Mouse (Mus musculus): ENCODE data around the gene Olfr1355. TPM values are rescaled to one million over a fixed set of nuclear protein-coding genes. Genes with fewer than 3 reads are reported as not detected.
"Not testable (repeated sequence)": the region's sequence is repeated elsewhere in the genome, so short reads cannot be mapped to it uniquely, and the experiment has no call there.

The Olfr1355 gene
- total RNA-seq (2014; fragmentation: Nextera tagmentation) (not detected in 2 replicates), total RNA-seq (2017) (not detected in 2 replicates)

DNA sequence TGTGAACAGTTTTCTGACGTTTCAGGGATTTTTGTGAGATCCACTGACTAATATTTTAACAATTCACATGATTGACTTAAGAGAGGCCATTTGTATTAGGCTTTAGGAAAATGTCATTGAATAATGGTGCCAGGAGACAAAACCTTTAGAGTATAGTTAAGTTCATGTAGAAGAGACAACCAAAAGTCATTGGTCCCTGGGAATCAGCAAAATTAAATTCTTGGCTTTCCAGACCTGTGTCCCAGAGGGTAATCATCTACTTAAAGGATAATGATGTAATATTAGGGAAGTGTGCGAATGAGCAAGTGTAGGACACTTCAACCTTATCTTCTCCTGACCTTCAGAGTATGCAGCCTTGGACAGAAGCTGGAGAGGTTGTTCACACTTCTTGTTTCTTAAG is at the start of gene Olfr1355:
Gene Olfr1355, plus strand, starts transcription at position 301 of the 400 bp plus-strand sequence.
- no peak for ATAC-seq (replicated peaks; ENCODE audit: low FRiP score, low TSS enrichment, poor library complexity, severe bottlenecking)

DNA sequence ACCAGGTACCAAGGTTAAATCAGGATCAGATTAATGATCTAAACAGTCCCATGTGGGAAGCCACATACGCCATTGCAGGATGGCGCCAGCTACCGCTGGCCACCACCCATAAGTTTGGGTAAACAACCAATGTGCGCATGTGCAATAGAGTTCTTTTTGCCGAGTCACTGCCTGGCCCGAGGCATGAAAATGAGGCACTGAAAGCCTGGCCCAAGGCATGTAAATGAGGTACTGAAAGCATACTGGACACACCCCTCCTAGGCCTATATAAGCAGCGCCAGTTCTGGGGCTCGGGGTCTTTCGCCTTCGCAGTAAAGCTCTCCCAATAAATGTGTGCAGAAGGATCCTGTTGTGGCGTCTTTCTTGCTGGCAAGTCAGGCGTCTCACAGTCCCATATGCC is 34.9 kb upstream of the Olfr1355 start:
- not testable (repeated sequence) for ATAC-seq (replicated peaks; ENCODE audit: low FRiP score, low TSS enrichment, poor library complexity, severe bottlenecking)

DNA sequence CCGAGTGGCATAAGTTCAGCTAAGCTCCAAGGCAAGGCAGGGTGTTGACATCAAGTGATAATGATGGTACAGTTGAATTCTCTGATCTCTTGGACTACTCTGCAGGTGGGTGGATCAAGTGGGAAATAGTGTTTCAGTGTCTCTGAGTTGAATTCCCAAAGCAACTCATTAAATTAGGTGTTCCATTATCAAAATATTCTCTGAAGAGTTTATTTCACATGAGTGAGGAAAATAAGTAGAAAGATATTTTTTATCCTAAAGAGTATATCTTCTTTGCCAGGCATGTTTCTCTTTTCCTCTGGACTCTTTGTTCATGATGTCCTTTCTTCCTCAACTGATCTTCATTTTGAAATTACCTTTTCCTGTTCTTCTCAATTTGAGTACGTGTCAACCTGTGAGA is 23.3 kb upstream of the Olfr1355 start, which contains the start of gene Olfr1356:
Gene Olfr1356, minus strand, starts transcription at position 101 of the 400 bp plus-strand sequence.
- ATAC-seq (replicated peaks; ENCODE audit: low FRiP score, low TSS enrichment, poor library complexity, severe bottlenecking), result no peak

DNA sequence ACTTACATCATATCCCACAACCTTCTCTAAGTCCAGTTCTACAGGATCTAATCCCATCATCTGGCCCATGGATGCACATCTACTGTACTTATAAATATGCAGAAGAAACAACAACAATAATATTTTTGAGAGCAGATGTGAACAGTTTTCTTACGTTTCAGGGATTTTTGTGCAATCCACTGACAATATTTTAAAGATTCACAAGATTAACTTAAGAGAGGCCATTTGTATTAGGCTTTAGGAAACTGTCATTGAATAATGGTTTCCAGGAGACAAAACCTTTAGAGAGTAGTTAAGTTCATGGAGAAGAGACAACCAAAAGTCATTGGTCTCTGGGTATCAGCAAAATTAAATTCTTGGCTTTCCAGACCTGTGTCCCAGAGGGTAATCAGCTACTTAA is 37.5 kb downstream of the Olfr1355 start, which contains the start of gene Olfr1354:
Gene Olfr1354, plus strand, starts transcription at position 301 of the 400 bp plus-strand sequence.
- ATAC-seq (replicated peaks; ENCODE audit: low FRiP score, low TSS enrichment, poor library complexity, severe bottlenecking), result not testable (repeated sequence)

Other genes starting within 250 kb of the Olfr1355 start
- gene Casp14, start 157.2 kb upstream of the Olfr1355 start, total RNA-seq (2014; fragmentation: Nextera tagmentation), result not detected in 2 replicates
- gene Casp14, start 157.2 kb upstream of the Olfr1355 start, total RNA-seq (2017), result not detected in 2 replicates
- gene Ccdc105, start 122.5 kb upstream of the Olfr1355 start, total RNA-seq (2014; fragmentation: Nextera tagmentation), result not detected in 2 replicates
- not detected in 2 replicates for gene Ccdc105, start 122.5 kb upstream of the Olfr1355 start, total RNA-seq (2017)
- gene Slc1a6, start 95.0 kb upstream of the Olfr1355 start, total RNA-seq (2014; fragmentation: Nextera tagmentation), result not detected in 2 replicates
- gene Slc1a6, start 95.0 kb upstream of the Olfr1355 start, total RNA-seq (2017), result not detected in 2 replicates
- gene Olfr1356, start 23.4 kb upstream of the Olfr1355 start, total RNA-seq (2014; fragmentation: Nextera tagmentation), result not detected in 2 replicates
- gene Olfr1356, start 23.4 kb upstream of the Olfr1355 start, total RNA-seq (2017), result not detected in 2 replicates
- not detected in 2 replicates for gene Olfr1354, start 37.6 kb downstream of the Olfr1355 start, total RNA-seq (2014; fragmentation: Nextera tagmentation)
- gene Olfr1354, start 37.6 kb downstream of the Olfr1355 start, total RNA-seq (2017), result not detected in 2 replicates
- gene Olfr8, start 75.1 kb downstream of the Olfr1355 start, total RNA-seq (2014; fragmentation: Nextera tagmentation), result not detected in 2 replicates
- gene Olfr8, start 75.1 kb downstream of the Olfr1355 start, total RNA-seq (2017), result not detected in 2 replicates
- not detected in 2 replicates for gene Olfr1353, start 87.8 kb downstream of the Olfr1355 start, total RNA-seq (2014; fragmentation: Nextera tagmentation)
- gene Olfr1353, start 87.8 kb downstream of the Olfr1355 start, total RNA-seq (2017), result not detected in 2 replicates
- gene Olfr1352, start 105.5 kb downstream of the Olfr1355 start, total RNA-seq (2014; fragmentation: Nextera tagmentation), result not detected in 2 replicates
- not detected in 2 replicates for gene Olfr1352, start 105.5 kb downstream of the Olfr1355 start, total RNA-seq (2017)
- not detected in 2 replicates for gene Olfr1351, start 136.9 kb downstream of the Olfr1355 start, total RNA-seq (2014; fragmentation: Nextera tagmentation)
- not detected in 2 replicates for gene Olfr1351, start 136.9 kb downstream of the Olfr1355 start, total RNA-seq (2017)
- not detected in 2 replicates for gene Olfr57, start 153.2 kb downstream of the Olfr1355 start, total RNA-seq (2014; fragmentation: Nextera tagmentation)
- gene Olfr57, start 153.2 kb downstream of the Olfr1355 start, total RNA-seq (2017), result not detected in 2 replicates
- 9.5 and 10.5 TPM in 2 replicates for gene 2610008E11Rik, start 222.1 kb downstream of the Olfr1355 start, total RNA-seq (2014; fragmentation: Nextera tagmentation)
- gene 2610008E11Rik, start 222.1 kb downstream of the Olfr1355 start, total RNA-seq (2017), result 8.5 and 18.0 TPM in 2 replicates

Measured in megakaryocyte-erythroid progenitor cell, adult 5-6 weeks (primary cell).